Mouse (Mus musculus): ENCODE measurements around the gene Zbtb38. TPM values are rescaled to one million over a fixed set of nuclear protein-coding genes. Genes with fewer than 3 reads are reported as not detected.

Zbtb38 gene
- polyA plus RNA-seq, 1 experiment from 2014 or later, result 21.0 TPM

DNA sequence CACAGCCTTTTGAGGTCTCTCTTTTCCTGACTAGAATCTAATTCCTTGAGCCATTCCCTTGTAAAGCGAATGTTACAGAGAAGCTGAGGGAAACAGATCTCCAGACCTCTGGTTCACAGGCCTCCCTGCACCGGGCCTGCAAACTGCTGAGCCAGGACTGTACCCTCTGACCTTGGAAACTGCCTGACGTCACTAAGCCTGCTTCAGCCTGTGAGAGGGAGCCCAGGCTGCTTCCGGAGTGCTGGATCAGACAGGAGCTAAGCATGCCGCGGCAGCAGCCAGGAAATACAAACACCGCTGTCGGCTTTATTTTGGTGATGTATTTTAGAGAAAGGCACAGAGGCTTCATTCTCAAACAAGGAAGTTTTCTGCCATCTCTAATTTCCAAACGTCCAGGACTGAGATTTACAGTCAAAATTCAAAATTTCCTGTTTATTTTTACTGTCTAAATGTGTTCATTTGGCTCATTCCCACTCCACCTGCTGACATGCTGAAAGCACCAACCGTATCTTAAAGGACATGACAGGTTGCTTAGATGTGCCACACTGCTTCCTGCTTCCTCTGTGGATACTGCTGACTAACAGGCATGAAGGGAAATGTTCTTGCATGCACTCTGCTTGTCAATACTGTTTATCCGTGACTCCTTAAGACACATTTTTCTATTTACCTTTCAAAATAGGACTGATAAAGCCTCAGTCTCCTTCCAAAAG lies 46.9 kb downstream of the Zbtb38 start:
- Histone ChIP-seq H3K9me3 (ENCODE audit: control insufficient read depth, low read length) (no peaks in the 10 kb centered on the region), H3K4me3 (ENCODE audit: low read depth, low read length) (no peak overlapping the region), H3K9ac (ENCODE audit: low read length) (peak overlapping the region; percentile 2), H3K27ac (ENCODE audit: low read depth) (peak overlapping the region; percentile 52), H3K27me3 (replicated peaks; ENCODE audit: control insufficient read depth, insufficient read depth, low read length) (no peaks in the 10 kb centered on the region), H3K36me3 (ENCODE audit: control insufficient read depth, insufficient read depth, low read length) (no peaks in the 10 kb centered on the region), H3K4me2 (ENCODE audit: low read length) (0 out of 2 replicates have a peak overlapping the region, but pooled peaks have one; percentile 0), H3K4me1 (replicated peaks; ENCODE audit: control insufficient read depth, insufficient read depth, low read length) (peaks cover 11% of the 10 kb centered on the region)
- peak; percentile 81 for ATAC-seq (replicated peaks; ENCODE audit: low FRiP score, low TSS enrichment, low read depth)
- WGBS, result 18% methylated on average over 11 of the region's 11 CpGs
- DNase-seq (ENCODE audit: low spot score), result peak; percentile 75

- Histone ChIP-seq H3K9ac (ENCODE audit: low read length) (peak overlapping the region; percentile 2; the same call in 1 of the 2 replicates), H3K4me1 (replicated peaks; ENCODE audit: control insufficient read depth, insufficient read depth, low read length) (peaks cover 11% of the 10 kb centered on the region), H3K27ac (ENCODE audit: low read depth) (peak overlapping the region; percentile 52; the same call in 1 of the 2 replicates), H3K4me2 (ENCODE audit: low read length) (no peak overlapping the region), H3K4me3 (ENCODE audit: low read depth, low read length) (no peak overlapping the region), H3K9me3 (ENCODE audit: control insufficient read depth, low read length) (no peaks in the 10 kb centered on the region), H3K27me3 (replicated peaks; ENCODE audit: control insufficient read depth, insufficient read depth, low read length) (no peaks in the 10 kb centered on the region), H3K36me3 (ENCODE audit: control insufficient read depth, insufficient read depth, low read length) (peaks cover 1% of the 10 kb centered on the region; the same call in 1 of the 2 replicates)
- DNase-seq (ENCODE audit: low spot score), result no peak
- WGBS, result 85% methylated on average over 9 of the region's 9 CpGs
- ATAC-seq (replicated peaks; ENCODE audit: low FRiP score, low TSS enrichment, low read depth), result no peak
Observed at GRCm38 (mm10) chr9:96704935-96705334, 47.7 kb downstream of the Zbtb38 start.

DNA sequence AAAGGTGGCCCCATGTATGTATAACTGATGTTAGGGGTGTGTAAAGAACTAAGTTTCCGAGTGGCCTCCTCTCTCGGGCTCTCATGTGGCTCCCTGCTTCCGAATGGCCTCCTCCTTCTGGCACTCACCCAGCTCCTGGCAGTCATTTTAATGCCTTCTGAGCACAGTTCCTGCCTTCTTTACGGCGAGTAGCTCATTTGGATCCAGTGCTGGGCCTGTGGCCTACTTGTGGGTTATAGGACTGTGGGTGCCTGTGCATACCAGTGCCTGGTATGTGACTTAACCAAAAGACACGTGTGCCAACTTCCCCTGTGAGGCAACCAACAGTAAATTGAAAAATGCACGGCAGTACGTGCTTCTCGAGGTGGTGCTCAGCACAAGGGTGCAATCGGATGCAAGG lies 50.7 kb downstream of the Zbtb38 start:
- Histone ChIP-seq H3K4me1 (replicated peaks; ENCODE audit: control insufficient read depth, insufficient read depth, low read length) (peaks cover 11% of the 10 kb centered on the region), H3K27me3 (replicated peaks; ENCODE audit: control insufficient read depth, insufficient read depth, low read length) (no peaks in the 10 kb centered on the region), H3K27ac (ENCODE audit: low read depth) (no peak overlapping the region), H3K4me3 (ENCODE audit: low read depth, low read length) (no peak overlapping the region), H3K4me2 (ENCODE audit: low read length) (no peak overlapping the region), H3K36me3 (ENCODE audit: control insufficient read depth, insufficient read depth, low read length) (peaks cover 8% of the 10 kb centered on the region; the same call in 1 of the 2 replicates), H3K9ac (ENCODE audit: low read length) (no peak overlapping the region), H3K9me3 (ENCODE audit: control insufficient read depth, low read length) (peaks cover 7% of the 10 kb centered on the region)
- 89% methylated on average over 10 of the region's 10 CpGs for WGBS
- DNase-seq (ENCODE audit: low spot score), result no peak
- no peak for ATAC-seq (replicated peaks; ENCODE audit: low FRiP score, low TSS enrichment, low read depth)

GRCm38 (mm10) chr9:96699276-96700035 lies 53.2 kb downstream of the Zbtb38 start:
- Histone ChIP-seq H3K9ac (ENCODE audit: low read length) (no peak overlapping the region), H3K4me1 (replicated peaks; ENCODE audit: control insufficient read depth, insufficient read depth, low read length) (no peaks in the 10 kb centered on the region; the same call in 1 of the 2 replicates), H3K9me3 (ENCODE audit: control insufficient read depth, low read length) (peaks cover 7% of the 10 kb centered on the region), H3K27ac (ENCODE audit: low read depth) (no peak overlapping the region), H3K27me3 (replicated peaks; ENCODE audit: control insufficient read depth, insufficient read depth, low read length) (no peaks in the 10 kb centered on the region), H3K36me3 (ENCODE audit: control insufficient read depth, insufficient read depth, low read length) (peaks cover 8% of the 10 kb centered on the region; the same call in 1 of the 2 replicates), H3K4me3 (ENCODE audit: low read depth, low read length) (no peak overlapping the region), H3K4me2 (ENCODE audit: low read length) (no peak overlapping the region)
- WGBS, result 96% methylated on average over 6 of the region's 6 CpGs
- no peak for DNase-seq (ENCODE audit: low spot score)
- ATAC-seq (replicated peaks; ENCODE audit: low FRiP score, low TSS enrichment, low read depth), result no peak

GRCm38 (mm10) chr9:96696788-96697492 lies 55.7 kb downstream of the Zbtb38 start:
- Histone ChIP-seq H3K9ac (ENCODE audit: low read length) (no peak overlapping the region), H3K27ac (ENCODE audit: low read depth) (peak overlapping the region; percentile 51; the same call in 1 of the 2 replicates), H3K9me3 (ENCODE audit: control insufficient read depth, low read length) (peaks cover 7% of the 10 kb centered on the region), H3K4me3 (ENCODE audit: low read depth, low read length) (no peak overlapping the region), H3K4me1 (replicated peaks; ENCODE audit: control insufficient read depth, insufficient read depth, low read length) (no peaks in the 10 kb centered on the region; the same call in 1 of the 2 replicates), H3K4me2 (ENCODE audit: low read length) (no peak overlapping the region), H3K27me3 (replicated peaks; ENCODE audit: control insufficient read depth, insufficient read depth, low read length) (no peaks in the 10 kb centered on the region), H3K36me3 (ENCODE audit: control insufficient read depth, insufficient read depth, low read length) (peaks cover 8% of the 10 kb centered on the region; the same call in 1 of the 2 replicates)
- no peak for ATAC-seq (replicated peaks; ENCODE audit: low FRiP score, low TSS enrichment, low read depth)
- DNase-seq (ENCODE audit: low spot score), result no peak
- 81% methylated on average over 14 of the region's 14 CpGs for WGBS

DNA sequence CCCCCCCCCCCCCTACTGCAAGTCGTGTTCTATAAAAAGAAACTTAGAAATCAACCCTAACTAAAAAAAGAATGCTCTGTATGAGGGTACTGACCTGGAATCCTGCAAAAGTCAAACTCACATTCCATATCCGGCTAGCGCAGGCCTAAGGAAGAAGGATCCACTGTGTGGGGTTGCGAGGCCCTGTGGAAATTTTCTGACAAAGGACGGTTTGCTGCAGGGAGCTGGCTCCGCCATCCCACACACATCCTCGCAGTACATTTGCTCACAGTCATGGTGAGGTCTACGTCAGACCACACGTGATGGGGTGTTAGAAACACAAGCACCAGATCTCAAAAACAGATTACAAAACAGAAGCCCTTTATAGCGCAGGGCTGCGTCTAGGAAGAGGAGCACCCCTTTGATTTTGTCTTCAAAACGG lies 56.5 kb downstream of the Zbtb38 start:
- H3K4me2 ChIP-seq (ENCODE audit: low read length), result no peak overlapping the region
- ATAC-seq (replicated peaks; ENCODE audit: low FRiP score, low TSS enrichment, low read depth) (0 out of 2 replicates have a peak, but pooled peaks have one; percentile 47), DNase-seq (ENCODE audit: low spot score) (no peak)
- H3K36me3 ChIP-seq (ENCODE audit: control insufficient read depth, insufficient read depth, low read length), result peaks cover 8% of the 10 kb centered on the region; the same call in 1 of the 2 replicates
- H3K27me3 ChIP-seq (replicated peaks; ENCODE audit: control insufficient read depth, insufficient read depth, low read length), result no peaks in the 10 kb centered on the region
- no peak overlapping the region for H3K4me3 ChIP-seq (ENCODE audit: low read depth, low read length)
- no peaks in the 10 kb centered on the region; the same call in 1 of the 2 replicates for H3K4me1 ChIP-seq (replicated peaks; ENCODE audit: control insufficient read depth, insufficient read depth, low read length)
- WGBS, result 55% methylated on average over 12 of the region's 12 CpGs
- H3K9ac ChIP-seq (ENCODE audit: low read length), result no peak overlapping the region
- peak overlapping the region; percentile 51; the same call in 1 of the 2 replicates for H3K27ac ChIP-seq (ENCODE audit: low read depth)
- H3K9me3 ChIP-seq (ENCODE audit: control insufficient read depth, low read length), result peaks cover 7% of the 10 kb centered on the region

GRCm38 (mm10) chr9:96690461-96690863 lies 62.2 kb downstream of the Zbtb38 start:
- H3K9ac ChIP-seq (ENCODE audit: low read length), result no peak overlapping the region
- H3K27ac ChIP-seq (ENCODE audit: low read depth), result no peak overlapping the region
- H3K4me1 ChIP-seq (replicated peaks; ENCODE audit: control insufficient read depth, insufficient read depth, low read length), result no peaks in the 10 kb centered on the region; the same call in 1 of the 2 replicates
- no peaks in the 10 kb centered on the region for H3K9me3 ChIP-seq (ENCODE audit: control insufficient read depth, low read length)
- ATAC-seq (replicated peaks; ENCODE audit: low FRiP score, low TSS enrichment, low read depth) (no peak), DNase-seq (ENCODE audit: low spot score) (no peak)
- no peaks in the 10 kb centered on the region for H3K27me3 ChIP-seq (replicated peaks; ENCODE audit: control insufficient read depth, insufficient read depth, low read length)
- H3K36me3 ChIP-seq (ENCODE audit: control insufficient read depth, insufficient read depth, low read length), result peaks cover 20% of the 10 kb centered on the region
- 84% methylated on average over 4 of the region's 4 CpGs for WGBS
- H3K4me3 ChIP-seq (ENCODE audit: low read depth, low read length), result no peak overlapping the region
- H3K4me2 ChIP-seq (ENCODE audit: low read length), result no peak overlapping the region

GRCm38 (mm10) chr9:96689076-96689475 lies 63.6 kb downstream of the Zbtb38 start:
- ATAC-seq (replicated peaks; ENCODE audit: low FRiP score, low TSS enrichment, low read depth) (no peak), DNase-seq (ENCODE audit: low spot score) (no peak)
- no peak overlapping the region for H3K9ac ChIP-seq (ENCODE audit: low read length)
- no peak overlapping the region for H3K4me3 ChIP-seq (ENCODE audit: low read depth, low read length)
- no peaks in the 10 kb centered on the region for H3K4me1 ChIP-seq (replicated peaks; ENCODE audit: control insufficient read depth, insufficient read depth, low read length)
- H3K4me2 ChIP-seq (ENCODE audit: low read length), result no peak overlapping the region
- no peaks in the 10 kb centered on the region for H3K9me3 ChIP-seq (ENCODE audit: control insufficient read depth, low read length)
- no peak overlapping the region; the same call in 1 of the 2 replicates for H3K27ac ChIP-seq (ENCODE audit: low read depth)
- no peaks in the 10 kb centered on the region for H3K27me3 ChIP-seq (replicated peaks; ENCODE audit: control insufficient read depth, insufficient read depth, low read length)
- peaks cover 26% of the 10 kb centered on the region for H3K36me3 ChIP-seq (ENCODE audit: control insufficient read depth, insufficient read depth, low read length)
- WGBS, result 81% methylated on average over 4 of the region's 4 CpGs
